Mouse (Mus musculus) embryo, embryonic 11 days (tissue): ENCODE data around the gene Mrpl41.
"Not testable (repeated sequence)": the region's sequence is repeated elsewhere in the genome, so short reads cannot be mapped to it uniquely, and the experiment has no call there.

Source experiments
- DNase-seq: peaks from one replicate; pipeline ENCODE4 v3.0.0-alpha.2; 2015

Gene Mrpl41

GRCm38 (mm10) chr2:24974906-24975703, at the start of gene Mrpl41:
Mrpl41 (minus strand) TSS chr2:24975098.
- peak; percentile 100 for DNase-seq

DNA sequence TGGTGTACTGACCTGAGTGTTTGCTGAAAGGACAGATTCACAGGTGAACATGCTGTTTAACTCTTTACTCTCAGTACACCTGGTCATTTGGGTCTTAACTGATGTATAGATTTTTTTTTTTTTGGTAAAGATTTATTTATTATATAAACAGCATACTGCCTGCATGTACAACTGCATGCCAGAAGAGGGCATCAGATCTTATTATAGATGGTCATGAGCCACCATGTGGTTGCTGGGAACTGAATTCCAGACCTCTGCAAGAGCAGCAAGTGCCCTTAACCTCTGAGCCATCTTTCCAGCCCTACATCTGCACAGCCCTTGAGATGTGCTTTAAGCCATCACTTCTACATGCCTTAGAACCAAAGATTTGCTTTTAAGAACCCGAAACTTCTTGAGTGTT, 47.8 kb upstream of the Mrpl41 start:
- no peak for DNase-seq

- DNase-seq: no peak
Observed at GRCm38 (mm10) chr2:25008250-25008649, 33.4 kb upstream of the Mrpl41 start.

GRCm38 (mm10) chr2:25006767-25007166, 31.9 kb upstream of the Mrpl41 start:
- DNase-seq: no peak

GRCm38 (mm10) chr2:25003946-25004786, 29.3 kb upstream of the Mrpl41 start:
- no peak for DNase-seq

GRCm38 (mm10) chr2:25000544-25001235, 25.8 kb upstream of the Mrpl41 start:
- peak; percentile 49 for DNase-seq

DNA sequence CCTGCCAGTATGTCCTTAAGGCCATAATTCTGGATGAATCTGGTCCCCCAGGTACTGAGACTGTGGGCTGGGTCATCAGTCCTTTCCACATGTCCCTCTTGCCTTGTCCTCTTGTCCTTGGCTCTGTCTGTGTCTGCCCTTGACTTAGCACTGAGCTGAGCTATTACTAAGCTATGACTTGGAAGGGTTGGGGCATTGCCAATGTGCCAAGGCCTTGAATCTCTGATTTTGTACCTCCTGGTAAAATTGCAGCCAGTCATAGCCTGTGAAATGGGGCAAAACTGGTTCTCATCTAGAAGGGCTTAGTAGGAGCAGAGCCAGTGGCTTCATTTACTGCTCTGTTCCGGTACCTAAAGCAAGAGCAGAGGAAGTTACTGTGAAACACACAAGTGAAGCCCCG, 21.6 kb upstream of the Mrpl41 start:
- DNase-seq: no peak

DNA sequence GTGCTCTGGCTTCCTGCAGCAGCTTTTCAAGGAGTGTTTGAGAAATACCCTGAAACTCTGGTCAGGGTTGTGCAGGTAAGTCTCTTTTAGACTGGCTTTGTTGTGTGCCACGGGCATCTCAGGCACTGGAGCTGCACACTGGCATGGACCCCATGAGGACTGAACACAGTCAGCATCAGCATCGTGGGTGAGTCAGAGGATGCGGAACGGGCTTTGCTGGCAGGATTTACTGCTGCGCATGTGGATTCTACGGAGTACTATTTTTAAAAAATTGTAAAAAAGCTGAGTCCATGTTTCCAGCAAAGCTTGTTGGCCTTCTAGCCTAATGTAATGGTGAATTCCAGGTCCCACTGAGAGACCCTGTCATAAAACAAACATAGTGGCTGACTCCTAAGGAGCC, 20.4 kb upstream of the Mrpl41 start:
- no peak for DNase-seq

- no peak for DNase-seq
Observed at GRCm38 (mm10) chr2:24987762-24988161, 12.9 kb upstream of the Mrpl41 start.

DNA sequence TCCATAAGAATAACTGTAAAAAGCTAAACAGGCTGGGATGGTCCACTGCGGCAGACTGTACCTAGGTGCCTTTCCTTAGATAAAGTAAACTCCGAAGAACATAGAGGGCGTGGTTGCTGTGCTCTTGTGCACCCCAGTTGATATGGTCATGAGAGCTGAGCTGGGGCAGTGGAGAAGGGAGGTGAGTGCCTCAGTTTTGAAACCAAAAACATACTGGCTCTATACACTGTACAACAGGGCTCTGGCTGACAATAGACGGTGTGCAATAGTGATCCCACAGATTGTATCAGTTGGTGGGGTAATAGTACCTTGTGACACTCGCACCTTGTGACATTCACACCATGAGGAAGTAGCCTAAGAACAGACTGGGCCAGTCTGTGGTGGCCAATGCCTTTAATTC, 2.1 kb upstream of the Mrpl41 start:
- no peak for DNase-seq

DNA sequence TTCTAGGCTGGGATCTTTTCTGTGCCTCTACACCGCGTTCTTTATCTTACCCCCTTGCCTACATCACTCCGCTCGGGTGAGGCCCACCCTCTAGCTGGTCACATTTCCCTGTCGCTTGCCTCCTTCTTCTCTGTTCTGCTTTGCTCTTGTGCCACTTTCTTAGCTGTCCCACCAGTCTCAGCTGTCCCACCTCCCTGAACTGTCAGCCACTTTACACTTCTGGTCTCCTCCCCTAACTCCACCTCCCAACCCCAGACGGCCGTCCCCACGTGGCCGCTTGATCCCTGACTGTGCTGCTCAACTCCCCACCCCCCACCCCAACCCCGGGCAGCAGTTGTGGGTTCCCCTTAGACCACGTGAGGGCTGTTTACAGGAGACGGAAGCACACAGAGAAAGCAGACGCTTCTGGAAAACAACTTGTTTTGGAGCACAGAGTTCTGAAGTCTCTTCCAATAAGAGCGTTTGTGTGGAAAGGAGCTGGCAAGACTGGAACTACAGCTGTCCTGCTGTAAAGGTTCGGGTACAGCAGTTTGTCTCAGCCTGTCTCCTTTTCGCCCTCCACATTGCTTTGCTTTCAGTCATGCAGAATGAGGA, 903 bp upstream of the Mrpl41 start, which contains the start of gene Pnpla7:
Gene Pnpla7 (plus strand): TSS at position 330 of the 594 bp plus-strand sequence.
- peak; percentile 82 for DNase-seq

- not testable (repeated sequence) for DNase-seq
Observed at GRCm38 (mm10) chr2:24974452-24974851, 446 bp downstream of the Mrpl41 start.

- DNase-seq: no peak
Observed at GRCm38 (mm10) chr2:24970386-24970785, 4.5 kb downstream of the Mrpl41 start.

- DNase-seq: peak; percentile 92
Observed at GRCm38 (mm10) chr2:24962304-24963000, 12.4 kb downstream of the Mrpl41 start, which contains the start of gene Dph7. Dph7 (plus strand) TSS chr2:24962400.

- DNase-seq: peak; percentile 57
Observed at GRCm38 (mm10) chr2:24960910-24961309, 14.0 kb downstream of the Mrpl41 start.

DNA sequence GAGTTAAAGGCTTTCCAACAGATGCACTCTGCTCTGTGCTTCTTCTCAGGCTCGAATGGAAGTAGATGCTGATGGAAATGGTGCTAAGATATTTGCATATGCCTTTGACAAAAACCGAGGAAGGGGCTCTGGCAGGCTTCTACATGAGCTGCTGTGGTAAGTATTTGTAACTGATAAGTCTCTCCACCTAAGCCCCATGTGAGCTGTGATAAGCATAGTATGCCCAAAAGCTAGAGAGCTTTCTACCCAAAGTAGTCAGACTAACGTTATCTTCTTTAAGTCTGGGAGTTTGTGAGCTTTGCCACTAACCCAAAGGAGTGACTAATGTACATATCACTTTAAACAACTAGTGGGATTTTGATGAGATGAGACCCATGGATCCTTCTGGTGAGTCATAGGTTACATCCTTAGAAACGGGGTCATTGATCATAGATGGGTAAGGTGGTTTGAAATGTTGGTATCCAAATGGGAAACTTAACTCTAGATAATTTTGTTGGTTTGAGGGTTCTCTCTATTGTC, 22.3 kb downstream of the Mrpl41 start:
- DNase-seq: no peak

- no peak for DNase-seq
Observed at GRCm38 (mm10) chr2:24950189-24950535, 24.7 kb downstream of the Mrpl41 start.

DNA sequence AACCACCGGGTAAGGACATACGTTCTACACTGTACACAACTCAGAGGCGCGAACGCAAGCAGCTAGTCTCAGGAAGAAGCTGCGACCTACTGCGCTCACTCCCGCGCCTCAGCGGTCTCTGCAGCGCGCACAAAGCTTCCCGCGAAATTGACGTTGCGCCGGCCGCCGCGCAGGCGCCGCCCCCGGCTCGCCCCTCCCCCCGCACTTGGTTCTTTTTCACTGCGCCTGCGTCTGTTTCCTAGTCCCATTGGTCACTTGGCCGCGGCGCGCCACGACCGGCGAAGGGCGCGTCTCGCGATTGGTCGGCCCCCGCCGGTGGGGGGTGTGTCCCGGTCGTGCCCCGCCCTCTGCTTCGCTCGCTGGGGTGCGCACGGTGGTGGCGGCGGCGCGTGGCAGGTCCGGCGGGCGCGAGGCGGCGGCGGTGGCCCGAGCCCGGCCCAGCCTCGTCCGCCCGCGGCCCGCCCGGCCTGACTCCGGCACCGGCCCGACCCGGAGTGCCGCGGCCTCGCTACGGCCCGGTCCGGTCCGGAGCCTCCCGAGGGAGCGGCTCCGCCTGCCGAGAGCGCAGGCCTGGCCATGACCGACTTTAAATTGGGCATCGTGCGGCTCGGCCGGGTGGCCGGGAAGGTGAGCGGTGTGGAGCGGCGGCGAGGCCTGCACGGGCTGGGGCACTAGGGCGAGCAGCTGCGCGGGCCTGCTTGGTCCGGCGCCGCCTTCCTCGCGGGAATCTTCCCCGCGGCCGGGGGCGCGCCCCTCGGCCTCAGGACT, 25.3 kb downstream of the Mrpl41 start, which contains the start of gene Zmynd19:
Gene Zmynd19 (plus strand): TSS at position 372 of the 768 bp plus-strand sequence.
- DNase-seq: peak; percentile 99

DNA sequence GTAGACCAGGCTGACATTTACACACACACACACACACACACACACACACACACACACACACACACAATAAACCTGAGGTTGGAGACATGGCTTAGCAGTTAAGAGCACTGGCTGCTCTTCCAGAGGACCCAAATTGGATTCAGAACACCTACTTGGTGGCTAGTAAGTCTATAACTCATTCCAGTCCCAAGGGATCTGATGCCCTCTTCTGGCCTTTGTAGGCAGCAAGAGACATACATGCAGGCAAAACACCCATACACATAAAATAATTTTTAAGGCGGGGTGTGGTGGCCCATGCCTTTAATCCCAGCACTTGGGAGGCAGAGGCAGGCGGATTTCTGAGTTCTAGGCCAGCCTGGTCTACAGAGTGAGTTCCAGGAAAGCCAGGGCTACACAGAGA, 30.6 kb downstream of the Mrpl41 start:
- DNase-seq: peak; percentile 24

- no peak for DNase-seq
Observed at GRCm38 (mm10) chr2:24942092-24942491, 32.8 kb downstream of the Mrpl41 start.
